Mouse (Mus musculus): Measurements from ENCODE around the gene Phactr1. TPM values are rescaled to one million over a fixed set of nuclear protein-coding genes. Genes with fewer than 3 reads are reported as not detected.
"Not testable (repeated sequence)": the region's sequence is repeated elsewhere in the genome, so short reads cannot be mapped to it uniquely, and the experiment has no call there.

Phactr1 gene
- polyA plus RNA-seq, 2 experiments from 2014 or later: 0.65 TPM; not detected in 1

- no peak for ATAC-seq
Measured at GRCm38 (mm10) chr13:42932046-42932445, 251.6 kb downstream of the Phactr1 start.

DNA sequence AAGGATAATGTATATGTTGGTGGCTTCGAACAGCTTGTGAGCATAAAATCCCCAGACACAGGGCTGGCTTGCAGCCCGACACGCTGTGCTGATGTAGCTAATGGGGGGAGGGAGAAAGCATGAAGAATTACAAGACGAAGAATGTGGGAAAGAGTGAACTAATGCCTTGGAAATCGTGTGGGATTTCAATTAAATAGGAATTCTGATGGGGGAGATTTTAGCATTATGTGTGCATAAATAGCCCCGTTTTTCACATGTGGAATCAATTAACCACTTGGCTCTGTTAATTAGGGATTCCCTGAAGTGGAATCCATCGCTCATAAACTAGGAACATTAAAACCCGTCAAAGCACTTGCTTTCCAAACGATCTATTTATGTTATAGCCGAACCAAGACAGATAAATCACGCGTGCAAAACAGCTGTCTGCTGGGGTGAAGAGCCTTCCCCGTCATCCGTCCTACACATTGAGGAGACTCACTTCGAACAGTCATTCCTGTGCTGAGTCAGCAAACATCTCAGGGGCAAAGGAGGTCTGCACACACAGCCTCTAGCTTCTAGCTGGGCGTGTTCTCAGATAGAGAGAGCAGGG is 254.2 kb downstream of the Phactr1 start:
- ATAC-seq: no peak

DNA sequence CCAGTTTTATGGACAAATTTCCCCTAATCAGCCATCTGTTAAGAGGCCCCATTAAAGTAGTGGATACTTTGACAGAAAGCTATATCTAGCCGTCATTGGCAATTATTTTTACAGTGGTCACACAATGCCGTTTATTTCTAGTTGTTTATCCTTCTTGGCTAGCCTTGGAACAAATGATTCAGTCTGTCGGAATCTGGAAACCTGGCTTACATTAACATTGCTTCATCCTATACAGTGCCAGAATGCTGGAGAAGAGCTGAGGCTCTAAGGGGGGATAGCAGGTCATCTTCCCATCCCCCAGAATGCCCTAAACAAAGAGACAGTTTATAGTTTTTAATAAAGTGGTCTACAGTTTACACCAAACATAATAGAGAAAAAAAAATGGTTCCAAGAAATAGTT is 257.4 kb downstream of the Phactr1 start:
- ATAC-seq: no peak

DNA sequence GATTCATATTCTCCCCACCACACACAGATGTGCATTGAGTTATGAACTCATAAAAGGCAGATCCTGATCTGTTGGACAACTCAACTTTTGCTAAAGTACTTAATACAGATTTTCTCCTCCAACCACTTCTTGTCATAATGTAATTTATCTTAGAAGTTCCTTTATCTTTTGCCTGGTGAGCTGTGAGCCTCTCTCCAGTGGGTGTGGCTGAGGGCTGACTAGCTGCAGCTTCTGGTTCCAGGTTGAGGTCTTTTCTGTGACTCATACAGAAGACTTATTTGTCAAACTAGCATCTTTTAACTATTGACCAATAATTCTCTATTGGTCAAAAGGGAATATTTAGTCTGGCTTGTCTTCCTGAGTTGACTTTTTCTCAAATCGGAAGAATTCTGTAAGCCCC is 257.9 kb downstream of the Phactr1 start:
- ATAC-seq: no peak

GRCm38 (mm10) chr13:42940271-42940670 is 259.8 kb downstream of the Phactr1 start:
- ATAC-seq: no peak

GRCm38 (mm10) chr13:42944106-42944505 is 263.7 kb downstream of the Phactr1 start:
- no peak for ATAC-seq

DNA sequence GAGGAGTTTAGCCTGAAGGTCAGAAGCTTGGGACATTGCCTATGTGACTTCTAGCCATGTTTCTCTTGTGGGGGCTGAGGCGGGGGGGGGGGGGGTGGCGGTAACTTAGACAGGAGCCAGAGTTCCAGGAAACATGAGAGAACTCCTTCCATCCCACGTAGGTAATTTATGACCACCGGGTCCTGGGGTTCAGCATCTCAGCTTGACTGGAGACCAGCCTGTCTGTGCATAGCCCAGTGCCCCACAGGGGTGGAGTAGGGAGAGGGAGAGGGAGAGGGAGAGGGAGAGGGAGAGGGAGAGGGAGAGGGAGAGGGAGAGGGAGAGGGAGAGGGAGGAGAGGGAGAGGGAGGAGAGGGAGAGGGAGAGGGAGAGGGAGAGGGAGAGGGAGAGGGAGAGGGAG is 264.8 kb downstream of the Phactr1 start:
- not testable (repeated sequence) for ATAC-seq

DNA sequence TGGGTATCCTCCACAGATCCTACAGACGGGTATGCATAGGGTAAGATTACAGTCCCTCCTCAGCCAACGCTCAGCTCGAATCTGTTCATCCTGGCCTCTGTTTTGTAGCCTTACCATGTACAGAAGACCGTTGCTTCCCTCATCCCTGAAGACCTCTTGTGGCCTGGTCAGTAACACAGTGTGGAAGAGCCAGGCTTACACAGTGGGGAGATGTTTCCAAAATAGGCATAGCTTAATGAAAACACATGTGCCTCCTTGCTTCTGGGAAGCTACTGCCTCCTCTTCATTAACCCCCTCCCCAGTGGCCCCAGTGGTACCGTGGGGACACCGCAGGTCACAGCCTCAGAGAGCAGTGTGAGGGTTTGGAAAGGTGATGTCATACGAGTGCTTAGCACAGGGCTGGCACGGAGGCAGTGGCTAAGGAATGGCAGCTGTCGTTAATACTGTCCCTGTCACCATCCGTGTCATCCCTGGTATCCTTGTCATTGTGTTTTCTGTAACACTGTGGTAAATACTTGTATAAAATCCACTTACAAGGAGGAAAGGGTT is 268.4 kb downstream of the Phactr1 start:
- no peak for ATAC-seq

DNA sequence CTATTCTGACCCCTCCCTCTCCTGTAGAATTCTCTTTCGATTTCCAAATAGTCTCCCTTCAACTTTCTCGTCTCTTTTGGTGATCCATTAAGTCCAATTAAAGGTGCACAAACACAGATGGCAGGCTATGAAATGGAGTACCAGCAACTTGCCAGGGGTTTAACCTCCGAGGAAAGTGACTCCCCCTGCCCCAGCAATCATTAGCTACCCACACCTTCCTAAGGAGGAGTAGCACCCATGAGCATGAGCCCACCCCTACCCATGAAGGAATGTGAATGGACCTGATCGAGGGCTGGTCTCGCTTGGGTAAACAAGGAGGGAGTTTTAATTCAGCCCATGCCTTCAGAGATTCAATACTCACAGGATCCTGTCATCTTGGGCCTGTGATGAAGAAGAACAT is 268.9 kb downstream of the Phactr1 start:
- ATAC-seq: no peak

GRCm38 (mm10) chr13:42950056-42950455 is 269.6 kb downstream of the Phactr1 start:
- no peak for ATAC-seq

- no peak for ATAC-seq
Measured at GRCm38 (mm10) chr13:42952037-42952721, 271.8 kb downstream of the Phactr1 start.

GRCm38 (mm10) chr13:42953071-42953470 is 272.6 kb downstream of the Phactr1 start:
- no peak for ATAC-seq

- no peak for ATAC-seq
Measured at GRCm38 (mm10) chr13:42954116-42954515, 273.7 kb downstream of the Phactr1 start.

DNA sequence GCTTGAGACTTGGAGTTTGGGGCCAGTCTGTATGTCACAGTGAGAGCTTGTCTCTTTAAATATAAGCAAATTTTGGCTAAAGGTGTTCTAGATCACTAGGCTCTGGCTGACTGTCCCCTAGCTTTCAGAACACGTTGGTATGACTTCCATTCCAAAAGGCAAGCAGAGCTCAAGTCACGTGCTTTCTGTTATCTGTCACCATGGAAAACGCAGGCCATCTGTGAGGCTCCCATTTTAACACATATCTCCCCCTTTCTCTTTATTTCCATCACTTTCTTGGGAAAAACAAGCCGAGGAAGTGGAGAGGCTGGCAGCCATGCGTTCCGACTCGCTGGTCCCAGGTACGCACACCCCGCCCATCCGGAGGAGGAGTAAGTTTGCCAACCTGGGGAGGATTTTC is 275.9 kb downstream of the Phactr1 start:
- no peak for ATAC-seq

- ATAC-seq: no peak
Measured at GRCm38 (mm10) chr13:42957856-42958255, 277.4 kb downstream of the Phactr1 start.

- no peak for ATAC-seq
Measured at GRCm38 (mm10) chr13:42958867-42959266, 278.4 kb downstream of the Phactr1 start.

DNA sequence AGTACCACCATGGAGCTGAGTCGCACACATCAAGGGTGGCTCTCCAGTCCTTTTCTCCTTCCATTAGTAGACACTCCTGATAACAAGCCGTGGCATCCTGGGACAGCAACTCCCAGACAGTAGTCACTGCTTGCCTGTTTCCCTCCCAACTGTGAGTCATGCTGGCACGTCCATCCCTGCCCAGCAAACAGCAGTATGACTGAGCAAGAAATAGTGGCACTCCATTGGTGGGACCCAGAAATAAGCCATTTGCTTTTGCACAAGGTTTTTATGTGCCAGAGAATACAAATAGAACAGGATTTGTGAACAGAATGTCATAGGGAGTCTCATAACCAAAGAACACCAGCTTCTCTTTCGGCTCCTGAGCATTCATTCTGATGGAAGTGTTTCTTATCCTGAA is 281.1 kb downstream of the Phactr1 start:
- no peak for ATAC-seq

DNA sequence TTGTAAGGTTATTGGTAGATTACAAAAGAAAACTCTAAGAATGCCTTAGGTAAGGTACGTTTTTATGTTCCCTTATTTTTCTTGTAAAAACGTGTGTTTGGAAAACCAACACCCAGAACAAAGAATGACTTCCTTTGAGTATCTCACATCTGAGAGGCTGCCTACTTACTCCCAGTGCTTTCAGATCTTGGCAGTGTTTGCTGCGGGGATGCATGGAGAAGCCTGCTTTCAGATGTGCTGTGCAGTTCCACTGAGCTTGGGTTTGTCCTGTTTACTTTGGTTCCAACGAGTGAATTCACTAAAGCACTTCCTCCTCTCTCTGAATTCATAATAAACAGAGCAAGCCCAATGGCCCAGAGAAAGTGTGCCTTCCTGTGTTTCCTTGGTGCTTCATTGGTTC is 288.1 kb downstream of the Phactr1 start:
- no peak for ATAC-seq

DNA sequence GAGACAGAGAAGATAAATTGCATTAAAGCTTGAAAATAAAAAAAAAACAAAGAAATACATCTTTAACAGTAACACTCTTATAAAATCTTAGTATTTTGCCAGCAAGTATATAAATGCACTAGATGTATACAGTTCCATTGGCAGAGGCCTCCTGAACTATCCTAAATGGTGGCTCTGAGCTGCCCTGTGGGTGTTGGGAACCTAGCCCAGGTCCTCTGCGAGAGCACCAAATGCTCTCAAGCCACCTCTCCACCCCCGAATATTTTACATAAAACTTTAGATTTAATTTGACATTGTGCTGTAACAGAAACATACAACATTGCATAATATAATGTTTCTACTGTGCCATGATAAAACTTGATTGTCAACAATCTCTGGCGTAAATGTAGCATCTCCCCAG is 293.1 kb downstream of the Phactr1 start:
- ATAC-seq: no peak

GRCm38 (mm10) chr13:42973961-42974360 is 293.5 kb downstream of the Phactr1 start:
- ATAC-seq: no peak

DNA sequence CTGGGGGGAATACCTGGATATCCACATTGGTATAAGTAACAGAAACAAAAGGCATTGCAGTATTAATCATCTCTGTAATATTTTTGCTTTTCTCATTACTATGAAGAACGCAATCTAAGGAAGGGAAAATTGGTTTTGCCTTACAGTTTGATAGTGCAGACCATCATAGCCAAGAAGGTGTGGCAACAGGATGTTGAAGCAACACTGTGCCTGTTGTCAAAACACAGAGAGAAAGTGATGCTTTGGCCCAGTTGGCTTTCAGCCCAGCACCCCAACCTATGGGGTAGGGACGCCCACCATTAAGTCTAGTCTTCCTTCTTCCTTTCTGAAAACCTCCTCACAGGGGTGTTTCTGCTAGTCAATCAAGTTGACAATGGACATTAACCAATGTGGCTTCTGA is 294.1 kb downstream of the Phactr1 start:
- no peak for ATAC-seq

DNA sequence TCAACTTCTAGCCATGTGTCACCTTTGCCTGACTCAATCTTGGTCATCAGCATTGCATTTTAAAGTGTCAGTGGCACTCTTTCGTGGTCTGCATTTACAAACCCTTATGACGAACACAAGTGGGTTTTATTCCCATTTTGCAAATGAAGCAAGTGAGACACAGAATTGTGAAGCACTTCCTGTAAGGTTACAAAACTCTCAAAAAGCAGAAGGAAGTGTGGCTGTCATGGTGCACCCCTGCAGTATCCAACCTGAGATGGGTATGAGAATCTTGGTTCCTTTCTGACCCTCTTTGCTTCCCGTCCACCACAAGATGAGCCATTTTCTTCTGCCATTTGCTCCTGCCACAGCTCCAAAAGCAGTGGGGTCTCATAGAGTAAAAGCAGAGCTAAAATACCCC is 295.7 kb downstream of the Phactr1 start:
- ATAC-seq: no peak

GRCm38 (mm10) chr13:42976967-42977366 is 296.5 kb downstream of the Phactr1 start:
- ATAC-seq: no peak

GRCm38 (mm10) chr13:42980581-42980980 is 300.2 kb downstream of the Phactr1 start:
- no peak for ATAC-seq

All from CD4-positive, CD25-positive, alpha-beta regulatory T cell, adult 4 months (primary cell).